28 mouse cellular contexts compared by ENCODE assay signal in genomic region chr19:26690516-26690915, GRCm38 (mm10).
"Had no signal": no experiment of that assay in that cellular context is flagged by ENCODE, and none has a peak within 500 bp of the region (broad histone marks: within the 10 kb centered on the region; RNA-seq: fewer than 3 reads in every experiment).

No protein-coding gene starts in this region.

- H3K4me2 ChIP-seq: embryonic facial prominence, embryonic 12.5 days; embryonic facial prominence, embryonic 13.5 days; embryonic facial prominence, embryonic 15.5 days; forebrain, embryonic 12.5 days; forebrain, embryonic 13.5 days; forebrain, embryonic 15.5 days had no signal

- H3K9me3 ChIP-seq: embryonic facial prominence, embryonic 10.5 days; embryonic facial prominence, embryonic 12.5 days; embryonic facial prominence, embryonic 13.5 days; embryonic facial prominence, embryonic 15.5 days; forebrain, embryonic 10.5 days; forebrain, embryonic 12.5 days; forebrain, embryonic 13.5 days; forebrain, embryonic 15.5 days had no signal

- H3K27ac ChIP-seq: embryonic facial prominence, embryonic 10.5 days; embryonic facial prominence, embryonic 12.5 days; embryonic facial prominence, embryonic 13.5 days; embryonic facial prominence, embryonic 15.5 days; forebrain, embryonic 10.5 days; forebrain, embryonic 12.5 days; forebrain, embryonic 13.5 days; forebrain, embryonic 15.5 days; gastrocnemius, adult 2 months; heart, adult 2 months had no signal

- H3K27me3 ChIP-seq: embryonic facial prominence, embryonic 12.5 days; embryonic facial prominence, embryonic 13.5 days; embryonic facial prominence, embryonic 15.5 days; forebrain, embryonic 12.5 days; forebrain, embryonic 13.5 days; forebrain, embryonic 15.5 days had no signal

- H3K9ac ChIP-seq: embryonic facial prominence, embryonic 12.5 days; embryonic facial prominence, embryonic 13.5 days; embryonic facial prominence, embryonic 15.5 days; forebrain, embryonic 12.5 days; forebrain, embryonic 13.5 days; forebrain, embryonic 15.5 days; forebrain, postnatal 0 days had no signal

- H3K4me1 ChIP-seq: embryonic facial prominence, embryonic 10.5 days; embryonic facial prominence, embryonic 12.5 days; embryonic facial prominence, embryonic 13.5 days; embryonic facial prominence, embryonic 15.5 days; forebrain, embryonic 12.5 days; forebrain, embryonic 13.5 days; forebrain, embryonic 15.5 days had no signal

- H3K4me3 ChIP-seq: embryonic facial prominence, embryonic 10.5 days; embryonic facial prominence, embryonic 12.5 days; embryonic facial prominence, embryonic 13.5 days; embryonic facial prominence, embryonic 15.5 days; erythroblast, embryonic 14.5 days; forebrain, embryonic 10.5 days; forebrain, embryonic 12.5 days; forebrain, embryonic 13.5 days; forebrain, embryonic 15.5 days; gastrocnemius, adult 2 months; heart, adult 2 months had no signal

- DNase-seq: cerebellum, adult 2 months; cerebellum, adult 8-10 months; cerebellum, adult 9-10 months; cerebellum, adult 9-11 months; cerebellum, postnatal 10 days; cerebellum, postnatal 14 days; cerebellum, postnatal 25 days; cerebellum, postnatal 36 days; embryo, embryonic 11 days; forebrain, postnatal 0 days; gastrocnemius, adult 2 months; gastrocnemius, postnatal 10 days; gastrocnemius, postnatal 14 days; gastrocnemius, postnatal 25 days; gastrocnemius, postnatal 36 days; heart, adult 18-20 months; heart, adult 2 months had no signal

- ATAC-seq: forebrain, embryonic 13.5 days; forebrain, embryonic 14.5 days; forebrain, embryonic 15.5 days; forebrain, embryonic 16.5 days; forebrain, postnatal 0 days had no signal

- H3K36me3 ChIP-seq: embryonic facial prominence, embryonic 10.5 days; forebrain, embryonic 10.5 days; forebrain, embryonic 12.5 days had no signal
